In the genomic region with DNA sequence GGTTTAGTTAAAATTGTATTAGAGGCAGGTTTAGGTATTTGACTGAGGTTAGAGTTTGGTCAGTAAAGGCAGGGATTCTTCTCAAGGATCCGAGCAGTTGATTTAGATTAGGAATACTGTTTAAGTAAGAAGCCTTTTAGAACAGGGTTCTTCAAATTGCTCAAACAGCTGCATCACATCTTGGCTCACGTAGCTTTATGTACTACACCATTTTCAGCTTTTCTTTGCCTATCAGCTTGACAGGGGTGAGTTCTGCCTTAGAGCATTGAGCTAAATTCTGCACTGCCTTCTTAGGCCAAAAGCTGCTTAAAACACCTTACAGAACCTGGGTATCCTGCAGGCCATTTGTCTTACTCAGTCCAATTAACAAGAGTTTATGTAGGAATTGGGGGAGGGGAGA, we compare ENCODE assay signal across 17 mouse cellular contexts.
DNase-seq lines count a peak whose midpoint lies in the region; ATAC-seq and TF ChIP-seq lines count a peak whose summit lies in the region.
"Had no signal": no experiment of that assay in that cellular context is flagged by ENCODE, and none has a peak within 500 bp of the region (broad histone marks: within the 10 kb centered on the region; RNA-seq: fewer than 3 reads in every experiment).

No protein-coding gene starts in this region.

- no peaks in the 10 kb centered on the region for H3K36me3 ChIP-seq in heart, embryonic 15.5 days
- H3K36me3 ChIP-seq in kidney, postnatal 0 days (ENCODE audit: insufficient read depth, low read length): no peaks in the 10 kb centered on the region
- H3K36me3 ChIP-seq in limb, embryonic 15.5 days: no peaks in the 10 kb centered on the region
- H3K36me3 ChIP-seq: hindbrain, embryonic 12.5 days; midbrain, embryonic 10.5 days had no signal

- H3K4me3 ChIP-seq in heart, embryonic 15.5 days: no peak overlapping the region
- H3K4me3 ChIP-seq in kidney, postnatal 0 days (replicated peaks; ENCODE audit: low read depth, low read length): no peak overlapping the region
- no peak overlapping the region for H3K4me3 ChIP-seq in limb, embryonic 15.5 days
- H3K4me3 ChIP-seq: hindbrain, embryonic 12.5 days; layer of hippocampus, adult 2 months; midbrain, embryonic 10.5 days had no signal

- peak overlapping the region; percentile 39; the same call in 1 of the 2 replicates for H3K27ac ChIP-seq in heart, embryonic 15.5 days
- no peak overlapping the region for H3K27ac ChIP-seq in kidney, postnatal 0 days
- peak overlapping the region; percentile 33; the same call in 1 of the 2 replicates for H3K27ac ChIP-seq in limb, embryonic 15.5 days
- H3K27ac ChIP-seq: hindbrain, embryonic 12.5 days; macrophage; midbrain, embryonic 10.5 days had no signal

- TF ChIP-seq CTCF in kidney, postnatal 0 days (IDR thresholded peaks at IDR 0.05; ENCODE audit: low read depth): no peak

- no peak for ATAC-seq in heart, embryonic 15.5 days (replicated peaks; ENCODE audit: insufficient number of reproducible peaks, insufficient read depth, low FRiP score, low read depth)
- no peak for ATAC-seq in kidney, postnatal 0 days (replicated peaks; ENCODE audit: low FRiP score, low read depth)
- no peak for ATAC-seq in limb, embryonic 15.5 days (ENCODE audit: insufficient number of reproducible peaks, low FRiP score, low TSS enrichment, low read depth)

- H3K4me2 ChIP-seq in heart, embryonic 15.5 days: no peak overlapping the region
- no peak overlapping the region for H3K4me2 ChIP-seq in kidney, postnatal 0 days (ENCODE audit: low read length)
- no peak overlapping the region for H3K4me2 ChIP-seq in limb, embryonic 15.5 days
- H3K4me2 ChIP-seq: hindbrain, embryonic 12.5 days had no signal

- H3K27me3 ChIP-seq in heart, embryonic 15.5 days: no peaks in the 10 kb centered on the region
- no peaks in the 10 kb centered on the region for H3K27me3 ChIP-seq in kidney, postnatal 0 days (ENCODE audit: insufficient read depth, low read length)
- H3K27me3 ChIP-seq in limb, embryonic 15.5 days: no peaks in the 10 kb centered on the region
- H3K27me3 ChIP-seq: hindbrain, embryonic 12.5 days had no signal

- H3K9ac ChIP-seq in heart, embryonic 15.5 days: no peak overlapping the region
- H3K9ac ChIP-seq in kidney, postnatal 0 days (ENCODE audit: low read depth, low read length): no peak overlapping the region
- H3K9ac ChIP-seq in limb, embryonic 15.5 days: no peak overlapping the region
- H3K9ac ChIP-seq: hindbrain, embryonic 12.5 days had no signal

- H3K4me1 ChIP-seq in heart, embryonic 15.5 days (replicated peaks): peaks cover 48% of the 10 kb centered on the region
- H3K4me1 ChIP-seq in kidney, postnatal 0 days (replicated peaks; ENCODE audit: insufficient read depth, low read length): peaks cover 3% of the 10 kb centered on the region; the same call in 1 of the 2 replicates
- H3K4me1 ChIP-seq in limb, embryonic 15.5 days: peaks cover 55% of the 10 kb centered on the region

- no peaks in the 10 kb centered on the region for H3K9me3 ChIP-seq in heart, embryonic 15.5 days (replicated peaks)
- H3K9me3 ChIP-seq in kidney, postnatal 0 days (replicated peaks; ENCODE audit: low read length): no peaks in the 10 kb centered on the region
- H3K9me3 ChIP-seq in limb, embryonic 15.5 days: no peaks in the 10 kb centered on the region
- H3K9me3 ChIP-seq: hindbrain, embryonic 12.5 days; midbrain, embryonic 10.5 days had no signal

- WGBS in heart, embryonic 15.5 days: 76% methylated on average over 2 of the region's 2 CpGs
- WGBS in kidney, postnatal 0 days: 45% methylated on average over 2 of the region's 2 CpGs
- 58% methylated on average over 2 of the region's 2 CpGs for WGBS in limb, embryonic 15.5 days

- DNase-seq in heart, postnatal 36 days: no peak
- DNase-seq in kidney, postnatal 0 days (ENCODE audit: low spot score): peak; percentile 59
- no peak for DNase-seq in kidney, adult 11 months
- DNase-seq in lung, postnatal 14 days: peak; percentile 44
- no peak for DNase-seq in MN1 (ENCODE audit: low spot score)
- DNase-seq: cerebellum, adult 18-20 months; cerebellum, postnatal 36 days; kidney, postnatal 14 days; layer of hippocampus, postnatal 36 days; retina, postnatal 1 day; thymus, postnatal 36 days had no signal

- intact Hi-C loops in heart, postnatal 36 days (cut with DNase I): no loop called here

Comparison
In these comparisons a context has a peak if more than half of its experiments do, and no peak if none do; other contexts are left out.
1. DNase-seq: peak in kidney, postnatal 0 days (single experiment) and lung, postnatal 14 days (single experiment); none in heart, postnatal 36 days (0 of 2), kidney, adult 11 months (single experiment) and MN1 (single experiment).